In the genomic region with DNA sequence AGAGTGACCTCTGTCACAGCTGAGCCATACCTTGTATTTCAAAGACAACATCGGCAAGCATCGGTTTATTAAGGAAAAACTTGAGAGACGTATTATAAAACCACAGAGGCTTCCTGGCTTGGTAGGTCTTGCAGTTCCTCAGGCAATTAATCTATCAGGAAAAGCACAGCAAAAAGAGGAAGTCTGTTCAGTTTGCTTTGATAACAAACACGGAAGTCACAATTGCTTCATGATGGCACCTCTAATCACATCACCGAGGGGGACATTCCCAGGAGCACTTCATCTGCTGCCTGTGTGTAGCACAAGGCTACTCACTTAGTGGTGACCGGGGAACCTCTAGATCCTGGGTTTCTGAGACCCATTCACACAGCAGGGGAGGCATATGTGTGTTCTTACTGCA, we compare ENCODE assay signal across 28 mouse cellular contexts. TPM values are rescaled to one million over a fixed set of nuclear protein-coding genes. Genes with fewer than 3 reads are reported as not detected.
DNase-seq lines count a peak whose midpoint lies in the region; ATAC-seq and TF ChIP-seq lines count a peak whose summit lies in the region.
"Had no signal": no experiment of that assay in that cellular context is flagged by ENCODE, and none has a peak within 500 bp of the region (broad histone marks: within the 10 kb centered on the region; RNA-seq: fewer than 3 reads in every experiment).

No protein-coding gene starts in this region.

- no peak for TF ChIP-seq POLR2A in MEL (IDR thresholded peaks at IDR 0.05; ENCODE audit: control insufficient read depth in 1 of 2, insufficient read depth in 1 of 2, low read depth in 1 of 2, low read length in 2 of 2, poor library complexity in 1 of 2)

- H3K36me3 ChIP-seq in liver, embryonic 11.5 days (ENCODE audit: control insufficient read depth, insufficient read depth, low read length) = peaks cover 5% of the 10 kb centered on the region; the same call in 1 of the 2 replicates
- no peaks in the 10 kb centered on the region for H3K36me3 ChIP-seq in liver, postnatal 0 days (replicated peaks; ENCODE audit: insufficient read depth, low read length)
- H3K36me3 ChIP-seq in MEL (ENCODE audit: control insufficient read depth in 1 of 2, insufficient read depth in 2 of 2, low read length in 2 of 2) = peaks cover 0 to 2% of the 10 kb centered on the region in 2 experiments; a peak in 2 of 4 replicates
- H3K36me3 ChIP-seq: liver, embryonic 15.5 days had no signal

- TF ChIP-seq RAD21 in MEL (IDR thresholded peaks at IDR 0.05; ENCODE audit: low read depth, low read length) = no peak

- DNase-seq in liver, embryonic 11.5 days (ENCODE audit: low spot score) = no peak
- DNase-seq in liver, postnatal 0 days = no peak
- DNase-seq in MEL (ENCODE audit: low read depth, low spot score) = peak; percentile 66
- no peak for DNase-seq in spleen, postnatal 14 days (ENCODE audit: low spot score in 2 of 2)
- DNase-seq in cerebellum, postnatal 25 days = no peak
- no peak for DNase-seq in cerebellum, adult 11 months
- DNase-seq: adrenal gland, postnatal 36 days; cerebellum, adult 2 months; gastrocnemius, postnatal 10 days; heart, postnatal 36 days; kidney, adult 9 months; kidney, postnatal 10 days; lung, postnatal 36 days; midbrain, embryonic 14.5 days; retina, postnatal 1 day; right cerebral cortex, postnatal 14 days; thymus, postnatal 14 days had no signal

- H3K79me2 ChIP-seq in MEL (ENCODE audit: control insufficient read depth, insufficient read depth, low read length, poor library complexity) = no peaks in the 10 kb centered on the region

- 0 out of 2 replicates have a peak, but pooled peaks have one; percentile 20 for ATAC-seq in liver, embryonic 11.5 days (replicated peaks; ENCODE audit: low FRiP score)
- no peak for ATAC-seq in liver, postnatal 0 days
- ATAC-seq in megakaryocyte, adult 5-6 weeks (ENCODE audit: poor library complexity, severe bottlenecking) = peak; percentile 93
- ATAC-seq: forebrain, embryonic 13.5 days; intestine, postnatal 0 days had no signal

- 41% methylated on average over 6 of the region's 6 CpGs for WGBS in liver, embryonic 11.5 days
- 38% methylated on average over 6 of the region's 6 CpGs for WGBS in liver, postnatal 0 days (ENCODE audit: insufficient replicate concordance)

- TF ChIP-seq EP300 in liver, postnatal 0 days (IDR thresholded peaks at IDR 0.05; ENCODE audit: low read depth) = no peak
- peak; percentile 53 to 81 for TF ChIP-seq EP300 in MEL (IDR thresholded peaks at IDR 0.05; ENCODE audit: low read depth in 1 of 2, low read length in 2 of 2)

- no peak overlapping the region for H3K27ac ChIP-seq in liver, embryonic 11.5 days (ENCODE audit: low read depth, low read length)
- H3K27ac ChIP-seq in liver, postnatal 0 days (ENCODE audit: low read depth) = no peak overlapping the region
- H3K27ac ChIP-seq in MEL (ENCODE audit: control insufficient read depth, low read depth, low read length) = no peak overlapping the region
- H3K27ac ChIP-seq: embryonic facial prominence, embryonic 10.5 days; embryonic facial prominence, embryonic 15.5 days; forebrain, embryonic 13.5 days; hindbrain, embryonic 13.5 days; liver, embryonic 15.5 days; lung, embryonic 15.5 days had no signal

- no peaks in the 10 kb centered on the region for H3K4me1 ChIP-seq in liver, embryonic 11.5 days (replicated peaks; ENCODE audit: control insufficient read depth, insufficient read depth, low read length)
- H3K4me1 ChIP-seq in liver, postnatal 0 days (ENCODE audit: insufficient read depth) = no peaks in the 10 kb centered on the region
- H3K4me1 ChIP-seq in MEL (ENCODE audit: control insufficient read depth in 1 of 2, insufficient read depth in 2 of 2, low read length in 2 of 2) = peaks cover 0 to 2% of the 10 kb centered on the region in 2 experiments; a peak in 1 of 4 replicates
- H3K4me1 ChIP-seq: embryonic facial prominence, embryonic 10.5 days; embryonic facial prominence, embryonic 15.5 days; forebrain, embryonic 13.5 days; hindbrain, embryonic 13.5 days; liver, embryonic 15.5 days; lung, embryonic 15.5 days had no signal

- no peak for TF ChIP-seq CTCF in liver, postnatal 0 days (IDR thresholded peaks at IDR 0.05; ENCODE audit: low read depth)
- no peak for TF ChIP-seq CTCF in MEL (IDR thresholded peaks at IDR 0.05 in 2 of 3, conservative IDR thresholded peaks at IDR 0.05 in 1 of 3; ENCODE audit: control insufficient read depth in 1 of 3, insufficient read depth in 1 of 3, low read depth in 2 of 3, low read length in 3 of 3, poor library complexity in 1 of 3, severe bottlenecking in 1 of 3)

- H3K9me3 ChIP-seq in liver, embryonic 11.5 days (ENCODE audit: control insufficient read depth, low read length) = no peaks in the 10 kb centered on the region
- H3K9me3 ChIP-seq in liver, postnatal 0 days (ENCODE audit: low read length) = no peaks in the 10 kb centered on the region
- H3K9me3 ChIP-seq in MEL (replicated peaks; ENCODE audit: insufficient read depth, low read length) = no peaks in the 10 kb centered on the region
- H3K9me3 ChIP-seq: embryonic facial prominence, embryonic 10.5 days; embryonic facial prominence, embryonic 15.5 days; forebrain, embryonic 13.5 days; hindbrain, embryonic 13.5 days; liver, embryonic 15.5 days; lung, embryonic 15.5 days had no signal

- H3K27me3 ChIP-seq in liver, embryonic 11.5 days (replicated peaks; ENCODE audit: control insufficient read depth, insufficient read depth, low read length) = no peaks in the 10 kb centered on the region
- no peaks in the 10 kb centered on the region for H3K27me3 ChIP-seq in liver, postnatal 0 days (ENCODE audit: insufficient read depth, low read length)
- H3K27me3 ChIP-seq in MEL (ENCODE audit: control insufficient read depth in 1 of 2, insufficient read depth in 2 of 2, low read length in 2 of 2) = no peaks in the 10 kb centered on the region
- H3K27me3 ChIP-seq: CH12.LX; embryonic facial prominence, embryonic 15.5 days; forebrain, embryonic 13.5 days; hindbrain, embryonic 13.5 days; liver, embryonic 15.5 days; lung, embryonic 15.5 days had no signal

- H3K9ac ChIP-seq in liver, embryonic 11.5 days (ENCODE audit: low read depth, low read length) = no peak overlapping the region
- H3K9ac ChIP-seq in liver, postnatal 0 days (replicated peaks) = no peak overlapping the region
- no peak overlapping the region for H3K9ac ChIP-seq in MEL (ENCODE audit: control insufficient read depth, low read depth, low read length, poor library complexity, severe bottlenecking)
- H3K9ac ChIP-seq: embryonic facial prominence, embryonic 15.5 days; forebrain, embryonic 13.5 days; hindbrain, embryonic 13.5 days; liver, embryonic 15.5 days; lung, embryonic 15.5 days had no signal

- H3K4me3 ChIP-seq in liver, embryonic 11.5 days (ENCODE audit: low read depth, low read length) = no peak overlapping the region
- no peak overlapping the region for H3K4me3 ChIP-seq in liver, postnatal 0 days (ENCODE audit: low read depth, low read length)
- H3K4me3 ChIP-seq in MEL (ENCODE audit: control insufficient read depth in 1 of 2, insufficient read depth in 1 of 2, low read depth in 2 of 2, low read length in 2 of 2) = no peak overlapping the region
- H3K4me3 ChIP-seq: embryonic facial prominence, embryonic 10.5 days; embryonic facial prominence, embryonic 15.5 days; forebrain, embryonic 13.5 days; hindbrain, embryonic 13.5 days; liver, embryonic 15.5 days; lung, embryonic 15.5 days had no signal

- H3K4me2 ChIP-seq in liver, embryonic 11.5 days = no peak overlapping the region
- no peak overlapping the region for H3K4me2 ChIP-seq in liver, postnatal 0 days (ENCODE audit: low read depth, low read length)
- H3K4me2 ChIP-seq: embryonic facial prominence, embryonic 15.5 days; forebrain, embryonic 13.5 days; heart, embryonic 11.5 days; hindbrain, embryonic 13.5 days; liver, embryonic 15.5 days; lung, embryonic 15.5 days had no signal

TF ChIP-seq in MEL, 35 proteins besides CTCF, POLR2A, EP300 and RAD21:
- TF ChIP-seq NRF1 (IDR thresholded peaks at IDR 0.05; ENCODE audit: insufficient read depth, low read depth, low read length, poor library complexity, severe bottlenecking) (no peak), CHD1 (IDR thresholded peaks at IDR 0.05; ENCODE audit: low read depth, low read length) (no peak), GATA1 (IDR thresholded peaks at IDR 0.05; ENCODE audit: low read depth, low read length) (peak; percentile 74), TBP (IDR thresholded peaks at IDR 0.05; ENCODE audit: low read depth, low read length) (0 out of 2 replicates have a peak, but pooled peaks have one; percentile 17), SIN3A (IDR thresholded peaks at IDR 0.05; ENCODE audit: low read length) (no peak), RCOR1 (IDR thresholded peaks at IDR 0.05; ENCODE audit: low read depth, low read length) (peak; percentile 88), ZMIZ1 (IDR thresholded peaks at IDR 0.05; ENCODE audit: low read depth, low read length) (no peak)

RNA-seq across cellular contexts. Expression of a gene that starts 50.8 kb away (rescaled TPM):
- 18.7 and 19.2 TPM in 2 replicates for polyA plus RNA-seq in liver, embryonic 11.5 days (2014; fragmentation: Nextera tagmentation; extraction: Ambion mirVana)
- polyA plus RNA-seq in liver, postnatal 0 days (2015; fragmentation: Nextera tagmentation; extraction: Ambion mirVana) = 2.4 and 2.7 TPM in 2 replicates
- total RNA-seq in MEL (2012; rRNA removed) = not detected in 2 replicates
- not detected for polyA plus RNA-seq in MEL (2012; ENCODE audit: insufficient read depth in 1 of 2, insufficient read length in 2 of 2, low read depth in 1 of 2, low replicate concordance in 2 of 2, missing spikeins in 1 of 2)
- 0.36 and 0.96 TPM in 2 replicates for total RNA-seq in megakaryocyte, adult 5-6 weeks (2015)
- total RNA-seq in megakaryocyte, adult 5-6 weeks (2017) = 0.55 and 0.77 TPM in 2 replicates
- total RNA-seq: monocyte, adult 5-6 weeks had no signal

RNA-seq across cellular contexts. Expression of a gene that starts 53.2 kb away (rescaled TPM):
- polyA plus RNA-seq in liver, embryonic 11.5 days (2014; fragmentation: Nextera tagmentation; extraction: Ambion mirVana) = 30.1 and 33.1 TPM in 2 replicates
- polyA plus RNA-seq in liver, postnatal 0 days (2015; fragmentation: Nextera tagmentation; extraction: Ambion mirVana) = 114 and 116 TPM in 2 replicates
- 9.2 and 12.7 TPM in 2 replicates for total RNA-seq in MEL (2012; rRNA removed)
- polyA plus RNA-seq in MEL (2012; ENCODE audit: insufficient read depth in 1 of 2, insufficient read length in 2 of 2, low read depth in 1 of 2, low replicate concordance in 2 of 2, missing spikeins in 1 of 2) = 10 to 100 TPM in 1 of 2 experiments, not detected in 1; 20.2 TPM
- total RNA-seq in megakaryocyte, adult 5-6 weeks (2015) = 272 and 276 TPM in 2 replicates
- 147 and 155 TPM in 2 replicates for total RNA-seq in megakaryocyte, adult 5-6 weeks (2017)
